Mouse (Mus musculus) frontal cortex, postnatal 25 days (tissue): ENCODE measurements at regions not wholly inside any gene's neighbourhood (a gene's known extent, or its start where the extent isn't known, plus 50 kb on each side); places are given as distances from the start of the nearest gene placed in this dataset.

Experiments used
- DNase-seq, 2 experiments: peaks; one replicate each; pipeline ENCODE4 v3.0.0; 2022; ENCODE audit warnings: low spot score in 2 of 2

DNA sequence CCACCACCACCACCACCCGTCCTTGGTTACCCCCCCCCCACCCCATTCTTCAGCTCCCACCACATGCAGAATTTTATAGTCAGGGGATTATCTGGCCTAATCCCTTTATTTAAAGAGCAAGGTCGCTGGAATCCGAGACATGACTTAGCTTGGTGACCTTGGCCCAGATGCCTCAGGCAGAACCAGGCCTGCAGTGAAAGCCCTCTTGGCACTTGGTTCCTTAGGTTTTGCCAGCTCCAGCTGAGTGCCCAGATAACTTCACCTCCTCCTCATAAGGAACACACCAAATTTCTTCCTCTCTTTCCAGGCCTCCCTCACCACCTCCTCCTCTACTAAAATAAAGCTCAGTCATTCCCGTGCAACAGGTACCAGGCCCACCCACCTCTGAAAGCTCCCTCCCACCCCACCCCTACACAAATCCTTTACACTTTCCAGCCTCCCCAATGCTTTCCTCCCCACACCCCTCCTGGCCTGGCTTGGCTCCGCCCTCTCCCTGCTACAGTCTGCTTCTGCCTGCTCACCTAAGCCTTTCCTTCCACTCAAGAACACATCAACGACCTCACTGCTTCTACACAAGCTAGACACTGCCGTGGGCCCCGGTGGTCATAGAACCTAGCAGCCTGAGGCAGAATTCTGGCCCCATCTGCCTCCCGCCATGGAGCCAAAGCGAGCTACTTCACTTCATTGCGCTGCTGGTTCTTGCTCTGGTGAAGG is 131.5 kb upstream of the Zfp703 start:
- DNase-seq, result no peak

DNA sequence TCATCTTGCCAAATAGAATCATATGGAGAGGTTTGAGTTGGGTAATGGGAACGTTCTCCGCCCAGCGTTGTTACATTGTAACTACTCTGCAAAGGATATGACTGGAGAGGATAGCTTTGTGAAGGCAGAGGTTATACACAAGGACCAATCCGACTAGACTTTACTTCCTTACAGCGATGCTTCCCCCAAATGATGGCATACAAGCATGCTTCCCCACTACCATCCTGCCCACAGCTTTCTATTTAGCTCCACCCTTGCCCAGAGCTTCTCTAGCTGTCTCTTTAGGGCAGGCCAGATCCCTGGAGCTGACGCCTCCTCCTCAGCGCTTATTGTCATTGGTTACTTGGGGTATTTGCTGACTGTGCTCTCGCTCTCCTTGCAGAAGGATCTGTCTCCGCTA is 130.1 kb upstream of the Zfp703 start:
- no peak for DNase-seq

- no peak for DNase-seq
Measured at GRCm38 (mm10) chr8:26848098-26848772, 128.9 kb upstream of the Zfp703 start.

GRCm38 (mm10) chr8:26848955-26849684 is 128.0 kb upstream of the Zfp703 start:
- DNase-seq, result no peak

GRCm38 (mm10) chr8:26851871-26852800 is 125.0 kb upstream of the Zfp703 start:
- no peak for DNase-seq

GRCm38 (mm10) chr8:26852921-26853320 is 124.2 kb upstream of the Zfp703 start:
- no peak for DNase-seq

- no peak for DNase-seq
Measured at GRCm38 (mm10) chr8:26854557-26855238, 122.4 kb upstream of the Zfp703 start.

DNA sequence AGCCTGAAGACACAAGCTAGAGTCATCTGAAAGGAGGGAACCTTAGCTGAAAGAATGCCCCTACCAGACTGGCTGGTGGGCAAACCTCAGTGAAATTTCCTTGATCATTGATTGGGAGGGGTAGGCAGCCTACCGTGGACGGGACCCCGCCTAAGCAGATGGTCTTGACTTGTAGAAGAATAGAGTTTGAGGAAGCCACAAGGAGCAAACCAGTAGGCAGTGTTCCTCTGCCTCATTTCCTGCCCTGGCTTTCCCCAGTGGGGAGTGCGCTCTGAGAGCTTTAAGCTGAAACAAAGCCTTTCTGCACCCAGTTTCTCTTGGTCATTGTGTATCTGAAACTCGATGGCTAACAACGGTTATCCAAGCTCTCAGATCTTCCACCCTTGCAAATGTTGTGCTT is 121.9 kb upstream of the Zfp703 start:
- no peak for DNase-seq

- DNase-seq, result no peak
Measured at GRCm38 (mm10) chr8:26864571-26864970, 112.6 kb upstream of the Zfp703 start.

- DNase-seq, result no peak
Measured at GRCm38 (mm10) chr8:26864971-26865370, 112.2 kb upstream of the Zfp703 start.

GRCm38 (mm10) chr8:26868101-26868848 is 108.8 kb upstream of the Zfp703 start:
- no peak for DNase-seq

DNA sequence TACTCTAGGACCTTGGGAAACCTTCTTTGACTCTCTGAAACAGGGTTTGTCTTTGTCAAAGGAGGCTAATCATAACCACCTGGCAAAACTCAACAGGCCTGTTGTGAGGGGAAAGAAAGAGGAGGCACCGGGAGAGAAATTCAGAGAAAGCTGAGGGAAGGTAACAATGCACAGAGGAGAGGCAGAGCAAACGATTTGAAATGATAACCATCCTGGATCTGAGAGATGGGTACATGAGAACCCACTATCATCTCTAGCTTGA is 108.3 kb upstream of the Zfp703 start:
- no peak for DNase-seq

DNA sequence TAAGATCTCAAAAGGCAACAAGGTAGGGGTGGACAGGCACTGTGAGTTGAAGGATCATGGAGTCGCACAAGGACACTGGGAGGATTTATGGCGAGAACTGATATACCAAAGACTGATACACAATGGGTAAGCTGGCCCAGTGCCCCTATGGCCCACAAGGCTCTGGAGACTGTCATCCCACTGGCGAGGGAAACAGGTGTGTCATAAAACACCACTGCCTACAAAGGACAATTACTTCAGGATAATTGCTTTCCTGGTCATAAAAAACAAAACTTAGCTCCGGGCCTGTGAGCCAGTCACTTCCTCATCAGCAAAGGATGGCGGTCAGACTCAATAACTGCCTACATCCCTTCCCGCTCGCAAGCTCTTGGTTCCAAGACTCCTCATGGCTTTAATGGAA is 105.3 kb upstream of the Zfp703 start:
- DNase-seq, result no peak

- DNase-seq, result no peak
Measured at GRCm38 (mm10) chr8:26872382-26872781, 104.7 kb upstream of the Zfp703 start.

DNA sequence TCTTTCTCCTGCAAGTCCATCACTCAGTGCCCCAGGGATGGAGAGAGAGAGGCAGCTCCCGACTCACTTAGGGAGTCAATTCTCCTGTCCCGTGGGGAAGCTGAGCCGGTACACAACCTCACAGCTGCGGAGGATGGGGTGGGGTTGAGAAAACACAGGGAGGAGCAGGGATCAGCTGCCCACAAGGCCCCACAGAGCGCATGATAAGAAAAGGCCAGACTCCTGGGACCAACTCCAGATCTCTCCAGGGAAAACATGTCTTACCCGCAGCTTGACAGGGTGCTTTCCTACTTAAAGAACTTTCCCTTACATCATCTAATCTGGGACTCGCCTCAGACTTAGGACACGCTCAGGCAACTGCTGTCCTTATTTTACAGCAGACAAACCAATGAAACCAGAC is 104.3 kb upstream of the Zfp703 start:
- no peak for DNase-seq

- no peak for DNase-seq
Measured at GRCm38 (mm10) chr8:26880177-26880576, 96.9 kb upstream of the Zfp703 start.

DNA sequence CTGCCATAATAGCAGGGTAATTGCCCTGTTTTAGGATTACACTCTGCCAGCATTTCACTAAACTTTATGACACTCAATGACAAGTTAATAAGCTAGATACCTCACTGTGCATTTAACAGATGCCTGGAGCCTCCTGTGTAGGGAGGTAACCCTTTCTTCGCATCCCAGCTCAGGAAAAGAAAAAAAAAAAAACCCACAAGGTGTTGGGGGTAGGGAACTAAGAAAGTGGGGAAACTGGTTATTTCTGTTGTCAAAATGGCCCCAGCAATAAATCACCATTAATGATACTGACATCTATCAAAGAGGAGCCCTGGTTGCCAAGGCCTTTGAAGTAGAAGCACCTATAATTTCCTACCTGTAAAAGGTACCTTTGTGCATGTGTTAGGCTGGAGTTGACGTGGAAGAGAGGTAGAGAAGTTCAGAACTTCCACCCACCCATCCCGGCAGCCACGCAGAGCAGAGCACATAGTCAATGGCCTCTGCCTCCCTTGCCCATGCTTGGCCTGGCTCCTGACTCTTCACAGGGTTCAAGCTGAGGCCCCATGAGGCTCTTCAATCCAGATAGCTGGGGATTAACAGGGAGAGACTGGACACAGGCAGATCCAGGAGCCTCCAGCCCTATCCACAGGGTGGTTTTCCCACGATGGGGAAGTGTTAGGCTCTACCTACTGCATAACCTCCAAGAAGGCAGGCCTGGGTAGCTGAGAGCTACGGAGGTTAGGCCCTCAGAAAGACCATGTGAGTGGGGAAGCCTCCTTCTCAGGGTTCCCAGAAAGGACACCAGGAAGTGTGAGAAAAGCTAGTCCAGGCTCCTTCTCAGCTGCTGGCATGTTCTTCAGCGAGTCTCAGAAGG is 95.6 kb upstream of the Zfp703 start:
- DNase-seq, result no peak

DNA sequence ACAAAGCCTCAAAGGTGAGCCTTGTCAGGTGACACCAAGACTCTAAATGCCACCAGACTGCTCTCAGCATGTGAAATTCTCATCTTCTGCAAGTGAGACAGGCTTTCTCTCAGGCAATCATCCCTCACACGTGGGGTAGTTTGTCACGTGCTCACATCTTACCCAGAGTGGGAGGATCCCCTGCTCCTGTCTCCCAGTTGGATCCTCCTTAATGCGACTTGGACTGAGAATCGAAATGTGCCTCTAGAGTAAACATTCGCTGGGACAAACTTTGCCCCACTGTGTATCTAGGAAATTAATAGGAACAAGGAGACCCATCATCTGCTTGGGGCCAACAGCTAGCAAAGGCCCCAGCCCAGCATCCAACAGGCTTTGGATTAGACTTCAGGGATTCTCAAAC is 94.5 kb upstream of the Zfp703 start:
- DNase-seq, result no peak

DNA sequence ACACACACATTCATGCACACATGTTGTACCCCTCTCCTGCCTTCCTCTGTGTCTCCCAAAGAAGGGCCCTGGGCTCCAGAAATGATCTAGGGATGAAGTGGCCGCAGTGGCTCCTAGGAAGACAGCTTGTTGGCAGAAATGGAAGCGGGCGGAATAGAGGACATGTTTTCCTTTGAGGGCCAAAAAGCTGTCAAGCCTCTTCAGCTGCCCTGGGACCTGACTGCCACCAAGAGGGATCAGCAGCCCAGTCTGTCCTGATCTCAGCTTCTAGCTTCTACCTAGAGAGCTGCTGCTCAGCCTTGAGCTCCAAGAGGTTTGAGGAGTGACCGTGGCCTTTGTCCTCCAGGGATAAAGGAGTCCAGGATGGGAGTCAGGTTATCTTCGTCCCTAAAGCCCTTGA is 93.8 kb upstream of the Zfp703 start:
- DNase-seq, result no peak

GRCm38 (mm10) chr8:26883770-26884169 is 93.4 kb upstream of the Zfp703 start:
- no peak for DNase-seq
